Mouse (Mus musculus) cerebellum, postnatal 14 days (tissue): ENCODE results near the gene Ltc4s.

Experiments used
- DNase-seq, 2 experiments: peaks; one replicate each; pipeline ENCODE4 v3.0.0; 2021; ENCODE audit warnings: mixed read lengths in 2 of 2

Ltc4s gene

DNA sequence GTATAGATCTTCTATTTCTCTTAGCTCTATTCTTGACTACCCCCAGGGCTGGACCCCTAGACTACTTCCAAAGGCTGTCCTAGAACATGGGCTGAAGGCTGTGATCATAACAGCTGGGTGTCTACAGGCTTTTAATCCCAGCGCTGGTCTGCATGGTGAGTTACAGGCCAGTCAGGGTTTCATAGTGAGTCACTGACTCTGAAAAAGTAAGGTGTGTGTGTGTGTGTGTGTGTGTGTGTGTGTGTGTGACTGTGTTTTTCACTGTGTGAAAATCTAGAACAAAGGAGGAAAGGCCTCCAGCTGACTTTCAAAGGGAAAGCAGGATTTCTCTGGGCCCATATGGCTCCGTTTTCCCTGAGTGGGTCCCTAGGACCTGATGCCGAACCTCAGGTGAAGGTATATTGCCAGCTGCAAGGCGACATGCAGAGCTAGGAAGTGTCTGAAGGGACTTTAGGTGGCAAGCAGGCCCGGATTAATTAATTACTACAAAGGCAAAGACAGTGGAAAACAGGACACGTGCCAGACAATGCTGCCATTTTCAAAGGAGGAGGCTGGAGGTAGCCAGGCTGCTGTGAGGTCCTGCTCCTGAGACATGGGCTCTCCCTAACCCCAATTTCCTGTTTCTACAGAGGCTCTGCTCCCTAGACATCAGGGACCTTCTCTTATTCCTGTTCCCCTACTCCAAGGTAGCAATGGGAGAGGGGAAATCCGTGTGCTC is 15.7 kb downstream of the Ltc4s start:
- no peak for DNase-seq

DNA sequence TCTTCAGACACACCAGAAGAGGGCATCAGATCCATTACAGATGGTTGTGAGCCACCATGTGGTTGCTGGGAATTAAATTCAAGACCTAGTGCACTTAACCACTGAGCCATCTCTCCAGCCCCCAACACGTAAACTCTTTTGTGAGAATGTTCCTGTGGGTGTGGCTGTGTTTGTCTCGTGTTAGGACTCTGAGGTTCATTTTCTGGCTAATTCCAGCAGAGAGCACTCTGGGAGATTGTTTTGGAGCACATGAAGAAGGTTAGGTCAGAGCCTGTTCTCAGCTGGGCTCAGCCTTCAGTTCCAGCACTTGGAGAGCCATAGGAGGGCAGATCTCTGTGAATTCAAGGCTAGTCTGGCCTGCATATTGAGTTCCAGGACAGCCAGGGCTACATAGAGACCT is 18.6 kb downstream of the Ltc4s start:
- DNase-seq = no peak

DNA sequence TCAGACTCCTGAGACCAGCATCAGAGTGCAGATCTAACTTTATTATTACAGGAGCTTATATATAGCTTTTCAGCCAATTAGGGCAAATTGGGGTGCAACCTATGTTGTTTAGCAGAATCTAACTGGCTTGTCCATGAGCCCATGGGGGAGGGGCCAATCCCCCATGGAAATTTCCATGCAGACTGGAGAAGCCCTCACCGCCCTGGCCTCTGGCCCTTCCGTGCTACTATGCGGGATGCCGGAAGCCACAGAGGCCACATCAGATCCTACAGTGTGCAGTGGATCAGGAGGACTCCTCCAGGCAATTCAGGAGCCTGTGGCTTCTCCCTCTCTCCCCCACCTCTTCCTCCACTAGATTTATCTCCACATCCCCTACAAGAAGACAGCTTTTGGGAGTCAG is 20.6 kb downstream of the Ltc4s start:
- peak in 1 of 2 experiments; percentile 29 for DNase-seq

DNA sequence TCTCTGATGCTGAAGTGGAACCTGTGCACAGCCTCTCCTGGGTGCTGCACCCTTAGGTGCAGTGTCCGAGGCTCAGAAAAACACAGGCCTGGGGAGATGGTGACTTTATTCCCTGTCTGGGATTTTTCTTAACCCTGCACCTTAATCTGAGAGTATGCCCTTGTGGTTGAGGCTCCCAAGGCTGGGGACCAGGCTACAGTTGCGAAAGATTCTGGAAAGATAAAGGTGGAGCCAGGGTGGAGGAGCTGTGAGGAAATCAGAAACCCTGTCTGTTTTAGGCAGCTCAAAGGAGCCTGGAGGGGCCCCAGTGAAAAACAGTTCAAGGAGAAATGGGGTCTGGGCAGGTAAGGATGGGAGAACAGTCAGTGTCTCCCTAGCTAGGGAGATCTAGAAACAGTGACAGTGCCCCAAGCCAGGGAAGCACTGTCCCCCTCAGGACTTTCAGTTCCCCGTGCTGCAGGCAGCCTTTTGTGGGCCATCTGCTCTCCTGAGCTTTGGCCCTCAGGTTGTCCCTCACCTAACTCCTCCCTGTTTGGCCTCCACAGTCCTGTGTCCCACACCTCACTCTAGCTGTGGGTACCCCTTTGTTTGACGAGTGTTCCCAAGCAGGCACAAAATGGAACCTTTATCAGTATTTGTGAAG is 21.6 kb downstream of the Ltc4s start:
- DNase-seq = no peak

DNA sequence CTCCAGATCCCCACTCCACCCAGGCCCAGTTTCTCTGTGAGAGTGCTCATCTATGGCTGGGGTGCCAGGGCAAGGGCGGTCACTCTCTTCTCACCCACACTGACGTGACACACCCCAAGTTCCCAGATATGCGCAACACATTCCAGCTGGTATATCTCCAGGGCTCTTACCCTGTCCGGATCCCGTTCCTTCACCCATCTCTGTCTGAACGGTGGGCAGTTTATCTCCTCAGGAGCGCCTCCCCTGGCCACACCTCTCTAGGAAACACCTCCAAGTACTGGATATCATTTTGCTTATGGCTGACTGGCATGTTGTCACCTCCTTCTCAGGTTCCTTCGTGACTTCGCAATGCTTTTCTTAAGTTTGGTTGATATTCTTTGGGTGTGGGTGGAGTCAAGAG is 22.8 kb downstream of the Ltc4s start:
- no peak for DNase-seq

DNA sequence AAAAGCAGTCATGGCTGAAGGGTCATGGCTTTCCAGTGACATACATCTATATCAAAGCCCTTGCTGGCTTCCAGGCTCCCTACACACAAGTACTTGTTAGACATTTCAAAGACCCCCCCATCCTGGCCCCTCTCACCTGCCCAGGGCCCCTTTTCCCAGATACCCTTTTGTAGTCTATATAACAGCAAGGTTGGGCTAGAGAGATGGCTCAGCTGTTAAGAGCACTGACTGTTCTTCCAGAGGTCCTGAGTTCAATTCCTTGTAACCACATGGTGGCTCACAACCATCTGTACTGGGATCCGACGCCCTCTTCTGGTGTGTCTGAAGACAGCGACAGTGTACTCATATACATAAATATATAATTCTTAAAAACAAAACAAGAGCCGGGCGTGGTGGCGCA is 23.8 kb downstream of the Ltc4s start:
- DNase-seq = no peak

DNA sequence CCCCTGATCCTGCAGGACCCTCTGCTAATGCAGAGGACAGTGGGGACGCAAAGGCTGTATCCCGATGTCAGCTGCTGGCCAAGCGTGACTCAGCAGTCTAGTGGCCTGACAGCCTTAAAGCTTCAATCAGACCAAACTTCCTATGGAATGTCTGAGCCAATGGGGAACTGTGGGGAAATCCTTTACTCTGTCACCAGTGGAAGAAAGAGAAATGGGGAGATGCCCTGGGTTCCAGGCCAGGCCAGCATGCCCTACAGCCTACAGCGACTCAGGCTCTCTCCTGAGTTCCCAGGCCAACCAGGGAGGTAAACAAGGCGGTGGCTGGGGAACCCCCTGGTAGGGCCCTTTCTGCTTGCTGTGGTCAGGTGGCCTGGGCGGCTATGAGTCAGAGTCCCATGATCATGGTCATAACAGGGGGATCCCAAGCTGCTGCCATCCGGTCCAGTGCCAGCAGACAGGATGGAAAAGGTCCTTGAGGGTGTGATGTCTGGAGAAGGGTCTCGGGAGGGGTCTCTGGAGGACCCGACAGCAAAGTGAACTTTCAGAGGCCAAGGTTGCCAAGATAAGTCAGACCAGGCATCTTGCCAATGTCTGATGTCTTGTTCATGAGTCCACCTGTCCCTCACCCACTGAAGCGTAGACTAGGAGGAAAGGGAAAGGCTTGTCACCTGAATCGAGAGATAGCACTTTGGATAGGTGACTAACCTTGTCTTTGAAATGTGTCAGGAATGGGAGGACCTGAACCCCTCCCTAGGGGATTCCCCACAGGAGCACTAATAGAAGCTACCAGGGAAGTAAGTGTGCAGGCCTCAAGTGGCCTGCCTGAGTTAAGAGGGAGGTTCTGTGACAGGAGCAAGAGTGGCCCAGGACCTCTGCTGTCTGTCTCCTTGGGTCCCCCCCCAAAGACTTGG is 25.3 kb downstream of the Ltc4s start:
- peak; percentile 65 to 73 for DNase-seq

DNA sequence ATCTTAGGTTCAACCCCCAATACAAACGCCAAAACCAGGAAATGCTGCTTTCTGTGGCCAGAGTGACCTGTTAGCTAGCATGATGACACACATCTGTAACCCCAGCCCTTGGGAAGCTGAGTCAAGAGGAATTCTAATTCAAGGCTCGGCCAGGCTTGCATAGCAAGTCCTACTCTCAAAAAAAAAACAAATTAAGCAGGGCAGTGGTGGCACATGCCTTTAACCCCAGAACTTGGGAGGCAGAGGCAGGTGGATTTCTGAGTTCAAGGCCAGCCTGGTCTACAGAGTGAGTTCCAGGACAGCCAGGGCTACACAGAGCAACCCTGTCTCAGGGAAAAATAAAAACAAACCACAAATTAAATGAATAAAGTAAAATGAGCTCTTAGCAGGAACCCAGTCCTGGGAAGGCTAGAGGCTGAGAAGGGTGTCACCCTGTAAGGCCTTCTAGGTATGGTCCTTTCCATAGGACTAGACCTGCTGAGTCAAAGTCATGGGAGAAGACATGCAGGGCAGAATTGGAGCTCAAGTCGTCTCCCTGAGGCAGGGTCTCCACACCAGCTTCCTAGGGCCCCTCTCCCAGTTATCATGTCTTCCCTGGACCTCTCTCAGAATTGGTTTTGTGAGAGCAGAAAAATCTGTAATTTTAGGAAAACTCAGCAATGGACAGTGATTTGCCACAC is 26.2 kb downstream of the Ltc4s start:
- no peak for DNase-seq

DNA sequence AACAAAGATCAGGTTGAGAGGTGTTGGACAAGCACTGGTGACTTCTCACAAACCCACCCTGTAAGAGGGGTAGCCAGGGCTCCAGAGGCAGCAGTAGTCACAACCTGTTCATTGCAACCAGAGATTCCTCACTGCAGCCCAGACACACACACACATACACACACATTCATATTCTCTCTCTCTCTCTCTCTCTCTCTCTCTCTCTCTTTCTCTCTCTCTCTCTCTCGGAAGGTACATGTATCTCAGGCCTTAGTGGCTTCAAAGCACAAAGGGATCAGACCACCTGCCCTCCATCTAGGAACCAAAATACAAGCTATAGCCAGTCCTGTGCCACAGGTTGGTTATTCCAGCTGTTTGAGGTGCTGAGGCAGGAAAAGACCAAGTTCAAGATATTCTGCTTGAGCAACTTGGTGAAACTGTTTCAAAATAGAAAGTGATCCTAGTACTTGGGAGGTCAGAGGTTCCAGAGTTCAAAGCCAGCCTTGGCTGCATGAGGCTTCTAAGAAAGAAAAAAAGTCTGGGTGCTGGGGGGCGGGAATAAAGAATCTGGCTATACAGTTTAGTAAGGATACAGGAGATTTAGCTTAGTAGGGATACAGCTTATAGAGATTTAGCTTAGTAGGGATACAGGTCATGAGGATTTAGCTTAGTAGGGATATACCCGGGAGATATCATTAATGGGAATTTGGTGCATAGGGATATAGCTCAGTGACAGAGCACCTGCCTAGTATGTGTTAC is 26.9 kb downstream of the Ltc4s start:
- no peak for DNase-seq

DNA sequence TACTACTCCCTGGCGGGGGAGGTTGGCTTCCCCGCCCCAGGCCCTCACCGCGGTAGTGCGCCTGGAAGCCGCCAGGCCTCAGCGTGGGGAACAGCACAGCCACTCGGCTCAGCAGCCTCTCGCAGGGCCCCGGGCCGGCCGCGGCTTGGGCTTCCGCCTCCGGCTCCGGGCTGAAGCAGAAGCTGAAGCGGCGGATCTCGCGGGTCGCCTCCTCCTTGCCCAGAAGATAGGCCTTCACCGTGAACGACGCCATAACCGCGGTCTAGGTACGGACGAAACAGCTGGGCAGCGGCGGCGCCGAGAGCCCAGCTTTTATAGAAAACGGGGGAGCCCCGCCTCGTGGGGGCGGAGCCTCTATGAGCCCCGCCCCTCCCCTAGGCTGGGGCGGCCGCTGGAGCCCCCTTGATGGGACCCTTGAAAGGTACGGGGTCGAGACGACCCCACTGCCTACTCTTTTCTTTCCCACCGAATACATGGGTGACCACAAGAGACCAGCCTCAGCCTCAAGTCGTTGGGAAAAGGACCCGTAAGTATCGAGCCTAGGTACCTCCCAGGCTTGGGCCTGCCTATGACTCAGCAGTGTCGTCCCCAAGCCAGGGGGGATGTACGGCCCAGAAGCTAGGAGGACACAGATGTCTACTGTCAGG is 27.8 kb downstream of the Ltc4s start, which contains the start of the genes Sqstm1 and Mgat4b:
Sqstm1 (minus strand) TSS at position 323 of the 647 bp plus-strand sequence.
Mgat4b (plus strand) TSS at position 386 of the 647 bp plus-strand sequence.
- DNase-seq = peak; percentile 84 to 86

DNA sequence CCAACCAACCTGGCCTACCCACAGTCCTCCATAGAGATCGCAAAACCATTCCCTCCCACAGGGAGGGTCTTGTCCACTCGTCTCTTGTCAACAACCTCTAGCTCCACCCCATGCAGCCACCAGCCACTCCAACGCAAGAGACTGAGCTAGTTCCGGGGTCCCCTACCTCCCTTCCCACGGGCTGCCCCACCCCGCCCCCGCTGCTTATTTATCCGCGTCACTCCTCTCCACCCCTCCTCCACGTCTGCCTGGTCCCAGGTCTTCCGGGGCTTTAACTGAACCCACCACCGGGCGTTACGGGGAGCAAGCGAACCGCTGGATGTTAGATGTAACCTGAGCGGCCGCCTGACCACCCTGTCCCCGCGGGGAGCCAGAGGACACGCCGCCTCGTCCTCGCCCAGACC is 28.3 kb downstream of the Ltc4s start:
- DNase-seq = peak; percentile 95 to 98

DNA sequence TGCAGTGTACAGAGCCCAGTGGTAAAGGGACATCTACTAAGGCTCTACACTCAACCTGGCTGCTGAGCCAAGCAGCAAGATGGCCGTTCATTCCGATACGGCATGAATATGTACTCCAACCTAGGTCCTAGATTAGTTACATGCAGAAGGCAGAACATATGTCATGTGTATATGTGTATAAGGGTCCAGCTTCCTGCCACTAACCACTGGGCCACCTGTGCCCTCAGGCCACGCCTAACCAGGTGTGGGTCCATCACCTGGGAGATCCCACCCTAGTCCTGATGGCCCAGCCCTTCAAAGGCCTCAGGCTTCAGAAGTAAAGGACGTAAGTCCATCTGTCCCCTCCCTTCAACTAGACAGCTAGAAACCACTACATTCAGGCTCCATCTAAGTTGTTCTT is 30.4 kb downstream of the Ltc4s start:
- no peak for DNase-seq

DNA sequence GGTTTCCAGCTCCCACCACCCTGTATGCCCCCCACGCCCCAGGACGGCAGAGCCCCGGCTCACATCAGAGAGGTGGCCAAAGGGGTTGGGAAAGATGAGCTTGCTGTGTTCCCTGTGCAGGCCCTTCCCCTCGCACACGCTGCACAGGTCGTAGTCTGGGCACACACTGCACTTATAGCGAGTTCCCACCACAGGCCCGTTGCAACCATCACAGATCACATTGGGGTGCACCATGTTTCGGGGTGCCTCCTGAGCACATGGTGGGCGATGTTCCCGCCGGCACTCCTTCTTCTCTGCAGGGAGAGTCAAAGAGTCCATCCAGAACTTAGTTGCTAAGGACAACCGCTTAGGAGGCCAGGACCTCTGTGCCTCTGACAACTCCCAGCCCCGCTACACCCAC is 31.1 kb downstream of the Ltc4s start:
- no peak for DNase-seq

DNA sequence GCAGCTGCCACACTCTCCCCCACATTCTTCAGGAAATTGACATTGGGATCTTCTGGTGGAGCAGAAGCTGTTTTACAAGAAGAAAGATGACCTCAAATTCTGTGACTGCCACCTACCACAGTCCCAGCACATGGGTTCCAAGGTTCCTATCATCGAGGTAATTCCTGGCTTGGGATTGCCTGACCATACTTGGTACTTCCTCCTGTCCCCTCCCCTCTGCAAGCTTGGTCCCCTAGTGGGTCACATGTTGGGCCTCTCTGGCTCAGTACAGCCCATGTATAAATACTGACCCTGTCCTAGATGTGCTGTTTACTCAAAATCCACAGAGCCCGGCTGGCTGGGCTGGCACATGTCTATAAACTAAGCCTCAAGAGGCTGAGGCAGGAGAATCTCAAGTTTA is 32.4 kb downstream of the Ltc4s start:
- DNase-seq = no peak

DNA sequence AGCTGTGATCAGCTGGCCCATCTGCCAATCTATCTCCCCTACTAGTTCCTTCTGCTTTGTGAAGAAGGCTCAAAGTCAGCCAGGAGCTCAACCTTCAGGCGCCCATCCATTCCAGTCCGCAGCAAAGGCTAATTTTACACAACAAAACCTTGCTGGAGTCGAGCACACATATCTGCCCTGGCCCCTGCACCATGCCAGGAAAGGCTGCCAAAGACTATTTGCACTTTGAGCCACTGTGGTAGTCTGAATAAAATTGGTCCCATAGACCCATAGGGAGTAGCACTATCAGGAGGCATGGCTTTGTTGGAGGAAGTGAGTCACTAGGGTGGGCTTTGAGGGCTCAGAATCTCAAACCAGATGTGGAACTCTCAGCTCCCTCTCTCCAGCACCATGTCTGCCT is 33.0 kb downstream of the Ltc4s start:
- DNase-seq = no peak

DNA sequence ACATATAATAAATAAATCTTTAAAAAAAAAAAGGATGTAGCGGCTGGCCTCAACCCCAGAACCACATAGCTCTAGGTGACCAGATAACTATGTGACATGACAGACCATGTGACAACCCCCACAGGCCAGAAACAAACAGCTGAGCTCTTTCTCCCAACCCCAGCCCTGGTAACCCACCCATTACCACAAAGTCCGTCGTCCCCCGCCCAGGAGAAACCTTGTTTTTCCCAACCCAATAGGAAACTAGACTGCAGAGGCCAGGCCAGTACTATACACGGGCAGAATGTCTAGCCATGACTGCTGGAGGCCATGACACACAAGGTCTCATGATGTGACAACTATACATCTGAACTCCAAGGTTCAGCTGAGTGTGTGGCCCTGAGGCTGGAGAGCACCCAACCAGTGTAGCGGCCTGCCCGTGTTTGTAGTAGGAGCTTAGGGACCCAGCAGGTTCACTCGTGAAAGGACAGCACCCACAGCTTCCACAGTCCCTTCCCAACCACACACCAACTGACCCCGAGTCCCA is 35.1 kb downstream of the Ltc4s start:
- no peak for DNase-seq

DNA sequence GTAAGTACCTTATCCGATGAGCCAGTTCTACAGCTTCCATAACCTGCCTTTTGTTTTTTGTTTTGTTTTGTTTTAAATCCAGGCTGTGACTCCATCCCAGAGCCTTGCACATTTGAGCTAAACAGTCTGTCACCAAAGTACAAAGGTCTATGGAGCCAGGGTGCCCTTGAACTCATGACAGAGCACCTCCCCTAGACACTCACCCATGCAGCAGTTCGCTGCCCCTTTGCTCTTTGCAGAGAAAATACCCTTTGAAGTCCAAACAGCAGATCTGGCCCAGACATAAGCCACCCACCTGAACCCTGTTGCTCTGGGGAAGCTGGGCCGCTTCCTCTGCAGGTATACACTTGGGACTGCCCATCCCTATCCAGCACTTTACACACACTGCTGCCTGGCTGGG is 36.8 kb downstream of the Ltc4s start:
- no peak for DNase-seq

DNA sequence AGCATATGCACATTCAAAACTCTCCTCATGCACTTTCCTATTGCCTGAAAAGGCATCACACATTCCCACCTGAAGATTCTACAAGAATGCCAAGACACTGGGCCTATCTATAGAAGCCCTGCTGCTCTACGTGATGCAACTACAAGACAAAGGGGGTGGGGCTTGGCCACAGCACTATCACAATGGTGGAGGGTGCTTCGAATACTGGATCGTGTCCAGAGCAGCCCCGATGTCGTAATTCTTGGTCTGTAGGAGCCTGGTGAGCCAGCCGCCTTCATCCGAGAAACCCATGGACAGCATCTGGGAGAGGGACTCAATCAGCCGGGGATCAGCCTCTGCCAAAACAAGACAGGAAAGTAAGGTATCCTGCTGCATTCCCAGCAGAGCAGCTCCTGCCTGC is 37.8 kb downstream of the Ltc4s start:
- DNase-seq = no peak

DNA sequence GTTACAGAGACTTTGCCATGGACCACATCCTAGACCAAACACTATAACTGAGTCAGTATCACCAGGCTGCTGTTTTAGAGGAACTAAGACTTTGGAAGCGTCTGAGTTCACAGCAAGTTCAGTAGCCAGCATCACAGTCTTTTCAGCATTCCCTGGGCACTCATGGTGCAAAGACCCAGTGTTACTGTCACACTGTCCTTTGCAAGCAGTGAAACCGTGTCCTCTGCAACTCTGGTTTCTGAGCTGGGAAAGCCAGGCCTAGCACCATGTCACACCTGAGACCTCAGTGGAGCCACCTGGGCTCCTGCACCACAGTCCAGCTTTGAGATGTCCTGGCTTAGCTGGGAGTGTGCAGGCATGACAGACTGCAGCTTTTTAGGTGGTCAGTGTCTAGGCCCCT is 39.5 kb downstream of the Ltc4s start:
- DNase-seq = no peak

DNA sequence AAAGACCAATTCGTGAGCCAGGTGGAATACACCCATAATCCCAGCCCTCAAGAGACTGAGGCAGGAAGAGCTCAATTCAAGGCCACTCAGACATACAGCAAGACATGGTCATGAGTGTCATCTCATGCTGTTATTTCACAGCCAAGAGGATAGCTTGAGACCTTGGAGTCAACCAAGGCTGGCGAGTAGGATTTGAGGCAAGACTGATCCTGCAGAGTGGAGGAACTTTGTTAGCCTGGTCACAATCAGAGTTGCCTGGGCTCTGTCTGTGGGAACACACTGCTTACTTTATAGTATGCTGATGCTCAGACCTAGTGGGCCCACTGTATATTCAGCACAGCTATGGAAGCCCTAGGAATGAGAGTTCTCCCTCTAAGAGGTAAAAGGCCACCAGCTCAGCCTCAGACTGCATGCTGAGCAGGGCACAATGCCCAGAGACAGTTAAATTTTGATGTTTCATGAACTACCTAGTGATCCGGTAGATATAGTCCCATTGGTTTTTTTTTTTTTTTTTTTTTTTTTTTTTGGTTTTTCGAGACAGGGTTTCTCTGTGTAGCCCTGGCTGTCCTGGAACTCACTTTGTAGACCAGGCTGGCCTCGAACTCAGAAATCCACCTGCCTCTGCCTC is 40.1 kb downstream of the Ltc4s start:
- DNase-seq = no peak

DNA sequence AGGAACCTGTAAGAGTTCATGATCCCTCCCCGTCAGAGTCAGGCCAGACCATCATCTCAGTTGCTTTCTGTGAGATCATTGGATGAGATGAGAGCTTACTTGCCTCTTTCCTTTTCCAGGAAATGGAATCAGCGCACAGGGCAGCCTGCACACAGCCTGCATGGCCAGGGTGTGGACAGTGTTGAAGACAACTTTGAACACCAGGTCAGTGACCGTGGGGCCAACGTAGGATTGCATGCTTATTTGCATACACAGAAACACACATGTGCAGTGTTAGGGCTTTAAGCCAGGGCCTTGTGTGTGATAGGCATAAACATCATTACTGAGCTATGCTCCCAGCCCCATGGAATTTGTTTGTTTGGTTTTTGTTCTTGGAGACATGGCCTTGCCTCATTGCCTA is 40.9 kb downstream of the Ltc4s start:
- no peak for DNase-seq
